29 mouse cellular contexts compared by ENCODE assay signal in the genomic region with DNA sequence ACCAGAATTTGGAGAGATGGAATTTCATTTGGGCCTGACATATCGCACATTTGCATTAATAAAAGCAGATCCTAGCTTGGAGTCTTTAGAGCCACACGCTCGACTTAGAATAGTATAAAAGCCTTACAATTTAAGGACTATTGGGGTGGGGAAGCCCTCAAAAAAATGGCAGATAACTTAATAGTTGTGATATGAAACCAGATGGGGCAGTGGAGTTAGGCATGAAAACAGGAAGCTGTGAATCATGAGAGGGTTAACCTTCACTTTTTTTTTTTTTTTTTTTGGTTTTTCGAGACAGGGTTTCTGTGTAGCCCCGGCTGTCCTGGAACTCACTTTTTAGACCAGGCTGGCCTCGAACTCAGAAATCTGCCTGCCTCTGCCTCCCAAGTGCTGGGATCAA. TPM values are rescaled to one million over a fixed set of nuclear protein-coding genes. Genes with fewer than 3 reads are reported as not detected.
A peak's percentile ranks its signal among the peaks of the same experiment; 100 is the strongest.
DNase-seq lines count a peak whose midpoint lies in the region; ATAC-seq and TF ChIP-seq lines count a peak whose summit lies in the region.
"Had no signal": no experiment of that assay in that cellular context is flagged by ENCODE, and none has a peak within 500 bp of the region (broad histone marks: within the 10 kb centered on the region; RNA-seq: fewer than 3 reads in every experiment).

No protein-coding gene starts in this region.

- no peak for TF ChIP-seq POLR2A in CH12.LX (IDR thresholded peaks at IDR 0.05; ENCODE audit: low read depth, low read length)

- ATAC-seq in liver, embryonic 13.5 days (ENCODE audit: low read depth): no peak
- ATAC-seq in liver, embryonic 11.5 days (replicated peaks; ENCODE audit: low FRiP score): no peak
- no peak for ATAC-seq in liver, embryonic 16.5 days (ENCODE audit: low read depth)
- ATAC-seq: activated CD4-positive, CD25-positive, alpha-beta regulatory T cell, adult 4 months; forebrain, embryonic 14.5 days; forebrain, postnatal 0 days had no signal

- WGBS in liver, embryonic 13.5 days (ENCODE audit: insufficient replicate concordance): 75% methylated on average over 6 of the region's 6 CpGs
- WGBS in liver, embryonic 11.5 days: 80% methylated on average over 6 of the region's 6 CpGs
- WGBS in liver, embryonic 16.5 days (ENCODE audit: insufficient replicate concordance): 62% methylated on average over 6 of the region's 6 CpGs

- H3K36me3 ChIP-seq in liver, embryonic 13.5 days: no peaks in the 10 kb centered on the region
- no peaks in the 10 kb centered on the region for H3K36me3 ChIP-seq in liver, embryonic 11.5 days (ENCODE audit: control insufficient read depth, insufficient read depth, low read length)
- H3K36me3 ChIP-seq in CH12.LX (replicated peaks in 1 of 2; ENCODE audit: control insufficient read depth in 1 of 2, insufficient read depth in 1 of 2, low read length in 1 of 2): peaks cover 0 to 2% of the 10 kb centered on the region in 2 experiments
- no peaks in the 10 kb centered on the region for H3K36me3 ChIP-seq in liver, embryonic 16.5 days (ENCODE audit: control insufficient read depth, insufficient read depth)
- H3K36me3 ChIP-seq: embryonic facial prominence, embryonic 12.5 days; embryonic facial prominence, embryonic 15.5 days; hindbrain, embryonic 12.5 days; hindbrain, embryonic 15.5 days had no signal

- no peak overlapping the region for H3K9ac ChIP-seq in liver, embryonic 13.5 days
- H3K9ac ChIP-seq in liver, embryonic 11.5 days (ENCODE audit: low read depth, low read length): no peak overlapping the region
- no peak overlapping the region for H3K9ac ChIP-seq in CH12.LX (ENCODE audit: insufficient read depth, low read depth)
- H3K9ac ChIP-seq in liver, embryonic 16.5 days (ENCODE audit: low read depth, low read length): no peak overlapping the region
- H3K9ac ChIP-seq: embryonic facial prominence, embryonic 12.5 days; embryonic facial prominence, embryonic 15.5 days; forebrain, postnatal 0 days; hindbrain, embryonic 12.5 days; hindbrain, embryonic 15.5 days had no signal

- no peak for TF ChIP-seq RAD21 in CH12.LX (IDR thresholded peaks at IDR 0.05; ENCODE audit: low read depth, low read length)

- peaks cover 24% of the 10 kb centered on the region; the same call in 1 of the 2 replicates for H3K27me3 ChIP-seq in liver, embryonic 13.5 days
- 0 out of 2 replicates have a peak, but pooled peaks cover 2% of the 10 kb centered on the region for H3K27me3 ChIP-seq in liver, embryonic 11.5 days (replicated peaks; ENCODE audit: control insufficient read depth, insufficient read depth, low read length)
- no peaks in the 10 kb centered on the region for H3K27me3 ChIP-seq in CH12.LX (replicated peaks)
- no peaks in the 10 kb centered on the region; the same call in 1 of the 2 replicates for H3K27me3 ChIP-seq in liver, embryonic 16.5 days (ENCODE audit: control insufficient read depth, insufficient read depth, low read depth, low read length)
- H3K27me3 ChIP-seq: embryonic facial prominence, embryonic 15.5 days; hindbrain, embryonic 12.5 days; hindbrain, embryonic 15.5 days had no signal

- TF ChIP-seq EP300 in CH12.LX (IDR thresholded peaks at IDR 0.05; ENCODE audit: low read length): no peak

- TF ChIP-seq CTCF in CH12.LX (conservative IDR thresholded peaks at IDR 0.05 in 1 of 2, IDR thresholded peaks at IDR 0.05 in 1 of 2; ENCODE audit: low read depth in 2 of 2, low read length in 2 of 2): no peak

- in situ Hi-C loops in CH12.LX (cut with MboI; ENCODE audit: low pct_ligation_motif_present, low pct_unique_long_range_greater_than_20kb, low sequenced_read_pairs): no loop called here

- DNase-seq in liver, embryonic 13.5 days: no peak
- DNase-seq in liver, embryonic 11.5 days (ENCODE audit: low spot score): no peak
- DNase-seq in 416B (ENCODE audit: low read depth) (peak; percentile 44), CH12.LX (ENCODE audit: extremely low read depth) (no peak)
- no peak for DNase-seq in right cerebral cortex, postnatal 10 days (ENCODE audit: low spot score in 2 of 2)
- no peak for DNase-seq in embryo, embryonic 10.5 days (ENCODE audit: low spot score)
- DNase-seq: adrenal gland, adult 8-10 months; adrenal gland, postnatal 25 days; forebrain, postnatal 0 days; gastrocnemius, adult 2 months; gastrocnemius, postnatal 14 days; heart, adult 11 months had no signal

- H3K27ac ChIP-seq in liver, embryonic 13.5 days: peak overlapping the region; percentile 91
- H3K27ac ChIP-seq in liver, embryonic 11.5 days (ENCODE audit: low read depth, low read length): no peak overlapping the region
- no peak overlapping the region for H3K27ac ChIP-seq in CH12.LX (ENCODE audit: insufficient read depth, low read depth)
- peak overlapping the region; percentile 0; the same call in 1 of the 2 replicates for H3K27ac ChIP-seq in liver, embryonic 16.5 days (ENCODE audit: low read length)
- H3K27ac ChIP-seq: embryonic facial prominence, embryonic 12.5 days; embryonic facial prominence, embryonic 15.5 days; hindbrain, embryonic 12.5 days; hindbrain, embryonic 15.5 days had no signal

- dilution Hi-C loops in CH12.LX (cut with MboI; ENCODE audit: extremely low pct_ligation_motif_present, extremely low pct_unique_long_range_greater_than_20kb, low sequenced_read_pairs): no loop called here

- H3K4me3 ChIP-seq in liver, embryonic 13.5 days (replicated peaks): no peak overlapping the region
- no peak overlapping the region for H3K4me3 ChIP-seq in liver, embryonic 11.5 days (ENCODE audit: low read depth, low read length)
- no peak overlapping the region for H3K4me3 ChIP-seq in CH12.LX (replicated peaks in 1 of 3; ENCODE audit: low read depth in 2 of 3, low read length in 2 of 3, poor library complexity in 1 of 3)
- H3K4me3 ChIP-seq in liver, embryonic 16.5 days (ENCODE audit: low read depth, low read length): no peak overlapping the region
- H3K4me3 ChIP-seq: embryonic facial prominence, embryonic 12.5 days; embryonic facial prominence, embryonic 15.5 days; gastrocnemius, adult 2 months; hindbrain, embryonic 12.5 days; hindbrain, embryonic 15.5 days had no signal

- no peaks in the 10 kb centered on the region for H3K79me2 ChIP-seq in CH12.LX (replicated peaks; ENCODE audit: control insufficient read depth, extremely low read depth, insufficient read depth, poor library complexity, severe bottlenecking)

- no peaks in the 10 kb centered on the region for H3K9me3 ChIP-seq in liver, embryonic 13.5 days (replicated peaks)
- H3K9me3 ChIP-seq in liver, embryonic 11.5 days (ENCODE audit: control insufficient read depth, low read length): no peaks in the 10 kb centered on the region
- H3K9me3 ChIP-seq in CH12.LX (replicated peaks; ENCODE audit: low read length): no peaks in the 10 kb centered on the region
- no peaks in the 10 kb centered on the region for H3K9me3 ChIP-seq in liver, embryonic 16.5 days (replicated peaks; ENCODE audit: control insufficient read depth, low read length)
- H3K9me3 ChIP-seq: embryonic facial prominence, embryonic 12.5 days; embryonic facial prominence, embryonic 15.5 days; G1E; hindbrain, embryonic 12.5 days; hindbrain, embryonic 15.5 days had no signal

- H3K4me2 ChIP-seq in liver, embryonic 13.5 days: no peak overlapping the region
- no peak overlapping the region for H3K4me2 ChIP-seq in liver, embryonic 11.5 days
- H3K4me2 ChIP-seq in CH12.LX (ENCODE audit: insufficient read depth, low read depth, poor library complexity, severe bottlenecking): no peak overlapping the region
- no peak overlapping the region for H3K4me2 ChIP-seq in liver, embryonic 16.5 days (ENCODE audit: low read depth, low read length)
- H3K4me2 ChIP-seq: embryonic facial prominence, embryonic 12.5 days; embryonic facial prominence, embryonic 15.5 days; heart, embryonic 11.5 days; hindbrain, embryonic 12.5 days; hindbrain, embryonic 15.5 days had no signal

- H3K4me1 ChIP-seq in liver, embryonic 13.5 days (replicated peaks): peaks cover 41% of the 10 kb centered on the region
- H3K4me1 ChIP-seq in liver, embryonic 11.5 days (replicated peaks; ENCODE audit: control insufficient read depth, insufficient read depth, low read length): peaks cover 12% of the 10 kb centered on the region
- H3K4me1 ChIP-seq in CH12.LX (ENCODE audit: control insufficient read depth in 1 of 2, insufficient read depth in 2 of 2): peaks cover 9 to 28% of the 10 kb centered on the region in 2 experiments; a peak in 3 of 4 replicates
- peaks cover 23% of the 10 kb centered on the region for H3K4me1 ChIP-seq in liver, embryonic 16.5 days (ENCODE audit: control insufficient read depth, low read depth, low read length)

TF ChIP-seq in CH12.LX, 34 proteins besides CTCF, POLR2A, EP300 and RAD21:
- no peak for TF ChIP-seq PAX5 (IDR thresholded peaks at IDR 0.05; ENCODE audit: low read length)
- TF ChIP-seq ZNF384 (IDR thresholded peaks at IDR 0.05; ENCODE audit: low read depth, low read length): peak; percentile 67
- no peak for TF ChIP-seq MAFK (IDR thresholded peaks at IDR 0.05; ENCODE audit: insufficient replicate concordance, low read length)
- TF ChIP-seq NRF1 (IDR thresholded peaks at IDR 0.05; ENCODE audit: low read depth, low read length): no peak

RNA-seq across cellular contexts. Expression of gene Btbd8, which starts 1.6 kb away (rescaled TPM):
- 1.1 and 1.5 TPM in 2 replicates for polyA plus RNA-seq in liver, embryonic 13.5 days (2015; fragmentation: Nextera tagmentation; extraction: Ambion mirVana)
- 2.5 and 2.6 TPM in 2 replicates for polyA plus RNA-seq in liver, embryonic 11.5 days (2014; fragmentation: Nextera tagmentation; extraction: Ambion mirVana)
- total RNA-seq in CH12.LX (2012; rRNA removed) (4.8 and 5.9 TPM in 2 replicates), CH12.LX (2014; rRNA removed) (5.1 TPM in 2 replicates)
- 3.9 and 5.2 TPM in 2 replicates for polyA plus RNA-seq in CH12.LX (2012; ENCODE audit: insufficient read length, low read depth)
- polyA plus RNA-seq in liver, embryonic 16.5 days (2015; fragmentation: Nextera tagmentation; extraction: Ambion mirVana): 0.99 and 1.1 TPM in 2 replicates

RNA-seq across cellular contexts. Expression of gene Lpcat2b, which starts 4.8 kb away (rescaled TPM):
- not detected in 2 replicates for polyA plus RNA-seq in liver, embryonic 13.5 days (2015; fragmentation: Nextera tagmentation; extraction: Ambion mirVana)
- polyA plus RNA-seq in liver, embryonic 11.5 days (2014; fragmentation: Nextera tagmentation; extraction: Ambion mirVana): not detected in 2 replicates
- total RNA-seq in CH12.LX (2012; rRNA removed) (not detected in 2 replicates), CH12.LX (2014; rRNA removed) (not detected in 2 replicates)
- polyA plus RNA-seq in CH12.LX (2012; ENCODE audit: insufficient read length, low read depth): not detected in 2 replicates
- not detected in 2 replicates for polyA plus RNA-seq in liver, embryonic 16.5 days (2015; fragmentation: Nextera tagmentation; extraction: Ambion mirVana)
- total RNA-seq: adrenal gland, adult 8-10 months; adrenal gland, postnatal 25 days; forebrain, postnatal 0 days; gastrocnemius, adult 2 months; gastrocnemius, postnatal 14 days; gastrocnemius, postnatal 4 days; heart, adult 8-10 months; heart, postnatal 25 days; hematopoietic stem cell, adult 5-6 weeks had no signal
- polyA plus RNA-seq: activated CD4-positive, CD25-positive, alpha-beta regulatory T cell, adult 4 months; brain, embryonic 14.5 days; embryonic facial prominence, embryonic 12.5 days; embryonic facial prominence, embryonic 15.5 days; forebrain, embryonic 11.5 days; forebrain, embryonic 14.5 days; G1E; heart, embryonic 11.5 days; heart, embryonic 14.5 days; heart, postnatal 0 days; hindbrain, embryonic 12.5 days; hindbrain, embryonic 15.5 days had no signal

RNA-seq across cellular contexts. Expression of gene Ephx4, which starts 33.6 kb away (rescaled TPM):
- 0.17 TPM in 1 of 2 replicates, not detected in the other for polyA plus RNA-seq in liver, embryonic 13.5 days (2015; fragmentation: Nextera tagmentation; extraction: Ambion mirVana)
- 0.29 and 0.48 TPM in 2 replicates for polyA plus RNA-seq in liver, embryonic 11.5 days (2014; fragmentation: Nextera tagmentation; extraction: Ambion mirVana)
- 0.71 and 0.81 TPM in 2 replicates for total RNA-seq in CH12.LX (2012; rRNA removed)
- not detected in 2 replicates for total RNA-seq in CH12.LX (2014; rRNA removed)
- not detected in 2 replicates for polyA plus RNA-seq in CH12.LX (2012; ENCODE audit: insufficient read length, low read depth)
- not detected in 2 replicates for polyA plus RNA-seq in liver, embryonic 16.5 days (2015; fragmentation: Nextera tagmentation; extraction: Ambion mirVana)
- total RNA-seq: G1E; hematopoietic stem cell, adult 5-6 weeks had no signal
- polyA plus RNA-seq: G1E had no signal

Comparison
In these comparisons a context has a peak if more than half of its experiments do, and no peak if none do; other contexts are left out.
1. H3K27ac ChIP-seq: peak in liver, embryonic 13.5 days (single experiment) and liver, embryonic 16.5 days (single experiment); none in liver, embryonic 11.5 days (single experiment) and CH12.LX (single experiment).